Mouse (Mus musculus) MEL (cell line): ENCODE measurements around the gene Hcls1. TPM values are rescaled to one million over a fixed set of nuclear protein-coding genes. Genes with fewer than 3 reads are reported as not detected.

ENCODE experiments used
- DNase-seq: peaks from one replicate; pipeline ENCODE4 v3.0.0; 2011; ENCODE audit warnings: low read depth, low spot score
- H3K27ac ChIP-seq: 2 replicates; pipeline ENCODE4 v1.5.1; 2012; ENCODE audit warnings: low read depth, mild to moderate bottlenecking, control low read depth, low read length, moderate library complexity; ENCODE audit not compliant: control insufficient read depth
- H3K27me3 ChIP-seq, 2 experiments: fragments of 150-350 bp in 1 of 2; sonication (generic) in 1 of 2; 2 replicates each; pipeline ENCODE4 v1.6.1; 2012; ENCODE audit warnings: low read length in 2 of 2, mild to moderate bottlenecking in 2 of 2, improper control_type of control experiment in 1 of 2, moderate library complexity in 1 of 2; ENCODE audit not compliant: insufficient read depth in 2 of 2, control insufficient read depth in 1 of 2
- H3K36me3 ChIP-seq, 2 experiments: 2 replicates each; pipeline ENCODE4 v1.6.1; 2012 to 2014; ENCODE audit warnings: low read length in 2 of 2, improper control_type of control experiment in 1 of 2, inconsistent platforms in 1 of 2, mild to moderate bottlenecking in 1 of 2; ENCODE audit not compliant: insufficient read depth in 2 of 2, control insufficient read depth in 1 of 2
- H3K4me1 ChIP-seq, 2 experiments: fragments of 150-350 bp in 1 of 2; sonication (generic) in 1 of 2; 2 replicates each; pipeline ENCODE4 v1.6.1; 2012; ENCODE audit warnings: low read length in 2 of 2, improper control_type of control experiment in 1 of 2, mild to moderate bottlenecking in 1 of 2; ENCODE audit not compliant: insufficient read depth in 2 of 2, control insufficient read depth in 1 of 2
- H3K4me3 ChIP-seq, 2 experiments: fragments of 150-350 bp in 1 of 2; sonication (generic) in 1 of 2; 2 replicates each; pipeline ENCODE4 v1.5.1; 2012; ENCODE audit warnings: low read depth in 2 of 2, low read length in 2 of 2, mild to moderate bottlenecking in 2 of 2, moderate library complexity in 2 of 2, control low read depth in 1 of 2, improper control_type of control experiment in 1 of 2; ENCODE audit not compliant: control insufficient read depth in 1 of 2, insufficient read depth in 1 of 2
- H3K79me2 ChIP-seq: 2 replicates; pipeline ENCODE4 v1.6.1; 2012; ENCODE audit warnings: mild to moderate bottlenecking, low read length, moderate library complexity; ENCODE audit not compliant: control insufficient read depth, poor library complexity, insufficient read depth
- H3K9ac ChIP-seq: 2 replicates; pipeline ENCODE4 v1.6.1; 2012; ENCODE audit warnings: low read depth, mild to moderate bottlenecking, control low read depth, low read length, moderate library complexity; ENCODE audit not compliant: control insufficient read depth, poor library complexity, severe bottlenecking
- H3K9me3 ChIP-seq: fragments of 150-350 bp; sonication (generic); replicated peaks from 2 replicates; pipeline ENCODE4 v1.6.1; 2012; ENCODE audit warnings: mild to moderate bottlenecking, low read length, improper control_type of control experiment, moderate library complexity; ENCODE audit not compliant: insufficient read depth
- BHLHE40 ChIP-seq: IDR thresholded peaks from 2 replicates; pipeline ENCODE4 v1.6.1; 2012; ENCODE audit warnings: low read depth, mild to moderate bottlenecking, inconsistent platforms, low read length, improper control_type of control experiment, borderline replicate concordance
- CHD1 ChIP-seq: IDR thresholded peaks from 2 replicates; pipeline ENCODE4 v1.6.1; 2012; ENCODE audit warnings: low read depth, mild to moderate bottlenecking, inconsistent platforms, low read length, improper control_type of control experiment
- CHD2 ChIP-seq: IDR thresholded peaks from 2 replicates; pipeline ENCODE4 v1.6.1; 2011; ENCODE audit warnings: low read length, improper control_type of control experiment
- E2F4 ChIP-seq: IDR thresholded peaks from 2 replicates; pipeline ENCODE4 v1.6.1; 2011; ENCODE audit warnings: low read depth, low read length, improper control_type of control experiment, borderline replicate concordance
- ETS1 ChIP-seq: IDR thresholded peaks from 2 replicates; pipeline ENCODE4 v1.6.1; 2012; ENCODE audit warnings: low read depth, mild to moderate bottlenecking, inconsistent platforms, low read length, improper control_type of control experiment, moderate library complexity
- GABPA ChIP-seq: IDR thresholded peaks from 2 replicates; pipeline ENCODE4 v1.6.1; 2012; ENCODE audit warnings: low read depth, mild to moderate bottlenecking, inconsistent platforms, low read length, improper control_type of control experiment, moderate library complexity
- GATA1 ChIP-seq: IDR thresholded peaks from 2 replicates; pipeline ENCODE4 v1.6.1; 2011; ENCODE audit warnings: low read depth, low read length, improper control_type of control experiment
- KAT2A ChIP-seq: conservative IDR thresholded peaks from 2 replicates; pipeline ENCODE4 v1.6.1; 2012; ENCODE audit warnings: low read depth, low read length, improper control_type of control experiment, inconsistent platforms
- MAX ChIP-seq: IDR thresholded peaks from 2 replicates; pipeline ENCODE4 v1.6.1; 2011; ENCODE audit warnings: low read length, improper control_type of control experiment
- MAZ ChIP-seq: IDR thresholded peaks from 2 replicates; pipeline ENCODE4 v1.6.1; 2012; ENCODE audit warnings: low read depth, mild to moderate bottlenecking, inconsistent platforms, low read length, improper control_type of control experiment
- MEF2A ChIP-seq: IDR thresholded peaks from 2 replicates; pipeline ENCODE4 v1.6.1; 2014; ENCODE audit warnings: low read depth, mild to moderate bottlenecking, inconsistent platforms, low read length, improper control_type of control experiment; ENCODE audit not compliant: poor library complexity, insufficient replicate concordance, severe bottlenecking; ENCODE audit errors: extremely low read depth
- MXI1 ChIP-seq: IDR thresholded peaks from 2 replicates; pipeline ENCODE4 v1.6.1; 2011; ENCODE audit warnings: mild to moderate bottlenecking, low read depth, low read length, improper control_type of control experiment
- MYC ChIP-seq: IDR thresholded peaks from 2 replicates; pipeline ENCODE4 v1.6.1; 2011; ENCODE audit warnings: low read depth, mild to moderate bottlenecking, low read length, improper control_type of control experiment, moderate library complexity
- NRF1 ChIP-seq: IDR thresholded peaks from 2 replicates; pipeline ENCODE4 v1.6.1; 2014; ENCODE audit warnings: low read depth, mild to moderate bottlenecking, inconsistent platforms, low read length, improper control_type of control experiment, moderate library complexity; ENCODE audit not compliant: poor library complexity, insufficient read depth, severe bottlenecking
- POLR2AphosphoS2 ChIP-seq: IDR thresholded peaks from 2 replicates; pipeline ENCODE4 v1.6.1; 2011; ENCODE audit warnings: low read length, improper control_type of control experiment
- SIN3A ChIP-seq: IDR thresholded peaks from 2 replicates; pipeline ENCODE4 v1.6.1; 2012; ENCODE audit warnings: low read length, improper control_type of control experiment, inconsistent platforms
- SMC3 ChIP-seq: IDR thresholded peaks from 2 replicates; pipeline ENCODE4 v1.6.1; 2011; ENCODE audit warnings: low read depth, low read length, improper control_type of control experiment
- TAL1 ChIP-seq: IDR thresholded peaks from 2 replicates; pipeline ENCODE4 v1.6.1; 2012; ENCODE audit warnings: mild to moderate bottlenecking, inconsistent platforms, low read length, moderate library complexity, mixed read lengths
- TBP ChIP-seq: IDR thresholded peaks from 2 replicates; pipeline ENCODE4 v1.8.0; 2011; ENCODE audit warnings: low read depth, low read length, improper control_type of control experiment
- UBTF ChIP-seq: IDR thresholded peaks from 2 replicates; pipeline ENCODE4 v1.6.1; 2012; ENCODE audit warnings: low read depth, mild to moderate bottlenecking, inconsistent platforms, low read length, improper control_type of control experiment, moderate library complexity, borderline replicate concordance; ENCODE audit not compliant: insufficient read depth
- USF1 ChIP-seq: IDR thresholded peaks from 2 replicates; pipeline ENCODE4 v1.6.1; 2014; ENCODE audit warnings: low read depth, mild to moderate bottlenecking, inconsistent platforms, low read length, improper control_type of control experiment, moderate library complexity
- USF2 ChIP-seq, 2 experiments: IDR thresholded peaks; 2 replicates each; pipeline ENCODE4 v1.6.1; 2011 to 2012; ENCODE audit warnings: improper control_type of control experiment in 2 of 2, low read length in 2 of 2, borderline replicate concordance in 1 of 2, inconsistent platforms in 1 of 2, low read depth in 1 of 2, mild to moderate bottlenecking in 1 of 2; ENCODE audit not compliant: insufficient read depth in 1 of 2
- ZC3H11A ChIP-seq: IDR thresholded peaks from 2 replicates; pipeline ENCODE4 v1.6.1; 2012; ENCODE audit warnings: low read depth, mild to moderate bottlenecking, inconsistent platforms, low read length, improper control_type of control experiment
- ZKSCAN1 ChIP-seq: IDR thresholded peaks from 2 replicates; pipeline ENCODE4 v1.6.1; 2012; ENCODE audit warnings: low read depth, mild to moderate bottlenecking, inconsistent platforms, low read length, improper control_type of control experiment, moderate library complexity
- ZMIZ1 ChIP-seq: IDR thresholded peaks from 2 replicates; pipeline ENCODE4 v1.6.1; 2012; ENCODE audit warnings: low read depth, mild to moderate bottlenecking, inconsistent platforms, low read length, improper control_type of control experiment, moderate library complexity
- polyA plus RNA-seq, 2 experiments: library from polyadenylated mRNA; stranded (reverse) in 1 of 2; unstranded in 1 of 2; fragments of >175 nt in 1 of 2; fragments of >200 nt in 1 of 2; gene quantifications; 2 replicates each; pipeline versions ENCODE4 v1.2.1 to v1.2.4; 2012; ENCODE audit warnings: low replicate concordance in 2 of 2, low read depth in 1 of 2; ENCODE audit not compliant: insufficient read length in 2 of 2, insufficient read depth in 1 of 2, missing spikeins in 1 of 2
- total RNA-seq: library from RNA; depleted of rRNA; stranded (reverse); fragments of 300-350 nt; gene quantifications from 2 replicates; pipeline ENCODE4 v1.2.3, GENCODE M21; 2012

Hcls1 gene
- total and polyA plus RNA-seq, 3 experiments, result 57.4 to 91.4 TPM; not detected in 1

DNA sequence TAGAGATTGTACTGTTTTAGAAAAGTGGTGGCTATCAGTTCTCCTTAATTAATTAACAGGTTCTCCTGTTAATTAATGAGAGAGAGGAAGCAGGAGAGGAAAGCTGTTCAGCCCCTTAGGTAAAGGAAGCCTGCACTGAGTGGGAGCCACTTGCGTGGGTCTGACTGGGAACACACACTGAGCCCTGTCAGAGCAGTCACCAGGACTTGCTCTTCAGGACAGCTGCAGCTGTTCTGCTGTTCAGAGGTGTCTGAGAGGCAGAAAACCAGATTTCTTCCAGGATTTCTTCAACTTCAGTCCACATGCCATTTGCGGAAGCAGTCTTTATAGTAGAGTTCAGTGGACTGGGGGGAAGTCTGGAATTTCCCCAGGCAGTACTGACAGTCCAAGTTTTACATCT, 52.6 kb downstream of the Hcls1 start:
- no peaks in the 10 kb centered on the region; a peak in 1 of 4 replicates for H3K27me3 ChIP-seq
- no peak overlapping the region for H3K4me3 ChIP-seq
- H3K9ac ChIP-seq, result no peak overlapping the region
- no peak for DNase-seq
- H3K36me3 ChIP-seq, result peaks cover 0 to 3% of the 10 kb centered on the region in 2 experiments; a peak in 2 of 4 replicates
- no peaks in the 10 kb centered on the region for H3K79me2 ChIP-seq
- TF ChIP-seq USF2 (IDR thresholded peaks at IDR 0.05; ENCODE audit: borderline replicate concordance in 1 of 2, insufficient read depth in 1 of 2, low read depth in 1 of 2, low read length in 2 of 2) (no peak), SIN3A (no peak), KAT2A (no peak), CHD1 (no peak), MXI1 (no peak), MAX (no peak), E2F4 (no peak), UBTF (no peak), GATA1 (no peak), MYC (no peak), MEF2A (no peak), ZKSCAN1 (no peak), ETS1 (no peak), ZC3H11A (no peak), POLR2AphosphoS2 (no peak), NRF1 (no peak), TBP (no peak), SMC3 (no peak), ZMIZ1 (no peak)
- H3K9me3 ChIP-seq, result no peaks in the 10 kb centered on the region
- no peak overlapping the region for H3K27ac ChIP-seq
- peaks cover 2 to 6% of the 10 kb centered on the region in 2 experiments for H3K4me1 ChIP-seq

DNA sequence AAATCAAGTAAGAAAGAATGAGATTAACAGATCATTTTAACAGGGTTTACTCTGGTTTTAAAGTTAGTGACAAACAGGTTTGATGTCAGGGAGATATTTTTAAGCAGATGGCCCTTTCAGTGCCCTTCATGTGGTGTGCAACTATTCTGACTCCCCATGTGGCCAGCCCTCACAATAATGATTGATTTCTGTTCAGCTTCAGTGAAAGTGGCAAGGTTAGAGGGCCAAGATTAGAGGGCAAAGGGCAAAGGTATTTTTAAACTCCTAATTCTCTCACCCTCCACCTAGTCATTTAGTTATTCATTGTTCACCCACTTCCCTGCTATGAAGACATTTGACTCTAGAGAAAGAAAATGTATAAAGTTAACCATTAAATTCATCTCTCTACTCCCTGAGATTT, 53.3 kb downstream of the Hcls1 start:
- no peak overlapping the region for H3K27ac ChIP-seq
- H3K4me3 ChIP-seq, result no peak overlapping the region
- H3K79me2 ChIP-seq, result no peaks in the 10 kb centered on the region
- TF ChIP-seq MYC (no peak), CHD2 (no peak), BHLHE40 (no peak), ETS1 (no peak), USF1 (no peak), ZMIZ1 (no peak), TAL1 (no peak), GABPA (no peak), MAZ (no peak), MAX (no peak), UBTF (no peak), NRF1 (no peak), GATA1 (no peak), MEF2A (no peak)
- H3K27me3 ChIP-seq, result no peaks in the 10 kb centered on the region; a peak in 2 of 4 replicates
- H3K36me3 ChIP-seq, result peaks cover 0 to 3% of the 10 kb centered on the region in 2 experiments; a peak in 2 of 4 replicates
- no peak for DNase-seq
- H3K9me3 ChIP-seq, result no peaks in the 10 kb centered on the region
- H3K4me1 ChIP-seq, result peaks cover 2 to 6% of the 10 kb centered on the region in 2 experiments
- no peak overlapping the region for H3K9ac ChIP-seq
